In genomic region chr6:140570152-140570551, GRCm38 (mm10) we compare ENCODE assay signal across 9 mouse cellular contexts. TPM values are rescaled to one million over a fixed set of nuclear protein-coding genes. Genes with fewer than 3 reads are reported as not detected.
DNase-seq lines count a peak whose midpoint lies in the region; ATAC-seq lines count a peak whose summit lies in the region.
"Had no signal": no experiment of that assay in that cellular context is flagged by ENCODE, and none has a peak within 500 bp of the region (broad histone marks: within the 10 kb centered on the region; RNA-seq: fewer than 3 reads in every experiment).

No protein-coding gene starts in this region.

- H3K4me1 ChIP-seq in heart, embryonic 11.5 days (ENCODE audit: control insufficient read depth, insufficient read depth, low read length): no peaks in the 10 kb centered on the region
- 0 out of 2 replicates have a peak, but pooled peaks cover 4% of the 10 kb centered on the region for H3K4me1 ChIP-seq in heart, embryonic 12.5 days (replicated peaks)
- no peaks in the 10 kb centered on the region for H3K4me1 ChIP-seq in hindbrain, embryonic 16.5 days (ENCODE audit: control insufficient read depth, insufficient read depth, low read depth, low read length)

- H3K9me3 ChIP-seq in heart, embryonic 11.5 days (replicated peaks; ENCODE audit: control insufficient read depth, low read length): no peaks in the 10 kb centered on the region
- no peaks in the 10 kb centered on the region for H3K9me3 ChIP-seq in heart, embryonic 12.5 days (replicated peaks)
- H3K9me3 ChIP-seq in hindbrain, embryonic 16.5 days (ENCODE audit: control insufficient read depth, low read length): no peaks in the 10 kb centered on the region
- H3K9me3 ChIP-seq: limb, embryonic 15.5 days had no signal

- H3K9ac ChIP-seq in heart, embryonic 11.5 days (ENCODE audit: low read depth, low read length): no peak overlapping the region
- H3K9ac ChIP-seq in heart, embryonic 12.5 days: no peak overlapping the region
- H3K9ac ChIP-seq in hindbrain, embryonic 16.5 days (ENCODE audit: low read depth, low read length): no peak overlapping the region
- H3K9ac ChIP-seq: limb, embryonic 15.5 days had no signal

- peak; percentile 18; the same call in 1 of the 2 replicates for ATAC-seq in heart, embryonic 11.5 days (replicated peaks; ENCODE audit: insufficient number of reproducible peaks, low FRiP score, low TSS enrichment)
- ATAC-seq in heart, embryonic 12.5 days (ENCODE audit: insufficient number of reproducible peaks, low FRiP score): no peak; the same call in 1 of the 2 replicates
- peak; percentile 63 for ATAC-seq in hindbrain, embryonic 16.5 days

- whole genome bisulfite sequencing in heart, embryonic 11.5 days (ENCODE audit: insufficient replicate concordance): 66% methylated on average over 11 of the region's 11 CpGs
- WGBS in heart, embryonic 12.5 days: 60% methylated on average over 11 of the region's 11 CpGs
- WGBS in hindbrain, embryonic 16.5 days: 56% methylated on average over 11 of the region's 11 CpGs

- peaks cover 8% of the 10 kb centered on the region for H3K36me3 ChIP-seq in heart, embryonic 11.5 days (ENCODE audit: control insufficient read depth, insufficient read depth, low read length)
- peaks cover 42% of the 10 kb centered on the region for H3K36me3 ChIP-seq in heart, embryonic 12.5 days
- peaks cover 19% of the 10 kb centered on the region for H3K36me3 ChIP-seq in hindbrain, embryonic 16.5 days (ENCODE audit: control insufficient read depth, insufficient read depth, low read length)

- H3K27ac ChIP-seq in heart, embryonic 11.5 days (ENCODE audit: low read depth, low read length): no peak overlapping the region
- H3K27ac ChIP-seq in heart, embryonic 12.5 days (ENCODE audit: poor library complexity, severe bottlenecking): no peak overlapping the region
- H3K27ac ChIP-seq in hindbrain, embryonic 16.5 days (ENCODE audit: low read depth, low read length): no peak overlapping the region
- H3K27ac ChIP-seq: limb, embryonic 15.5 days had no signal

- no peaks in the 10 kb centered on the region for H3K27me3 ChIP-seq in heart, embryonic 11.5 days (ENCODE audit: control insufficient read depth, insufficient read depth, low read length)
- H3K27me3 ChIP-seq in heart, embryonic 12.5 days (replicated peaks): no peaks in the 10 kb centered on the region
- no peaks in the 10 kb centered on the region for H3K27me3 ChIP-seq in hindbrain, embryonic 16.5 days (replicated peaks; ENCODE audit: control insufficient read depth, insufficient read depth, low read length)
- H3K27me3 ChIP-seq: limb, embryonic 15.5 days had no signal

- peak; percentile 41 for DNase-seq in adrenal gland, postnatal 14 days
- DNase-seq in lung, postnatal 14 days: peak; percentile 47
- no peak for DNase-seq in spleen, adult 12 weeks (ENCODE audit: low spot score)
- DNase-seq in layer of hippocampus, postnatal 25 days (ENCODE audit: extremely low spot score in 1 of 2, low spot score in 1 of 2): no peak
- no peak for DNase-seq in thymus, postnatal 14 days

- no peak overlapping the region for H3K4me2 ChIP-seq in heart, embryonic 11.5 days
- H3K4me2 ChIP-seq in heart, embryonic 12.5 days: no peak overlapping the region
- H3K4me2 ChIP-seq in hindbrain, embryonic 16.5 days (ENCODE audit: low read length): no peak overlapping the region
- H3K4me2 ChIP-seq: limb, embryonic 15.5 days had no signal

- no peak overlapping the region for H3K4me3 ChIP-seq in heart, embryonic 11.5 days (ENCODE audit: low read depth, low read length)
- no peak overlapping the region for H3K4me3 ChIP-seq in heart, embryonic 12.5 days
- no peak overlapping the region for H3K4me3 ChIP-seq in hindbrain, embryonic 16.5 days (ENCODE audit: low read length)
- H3K4me3 ChIP-seq: limb, embryonic 15.5 days had no signal

RNA-seq across cellular contexts. Expression of gene Aebp2, which starts 52.3 kb away (rescaled TPM):
- polyA plus RNA-seq in heart, embryonic 11.5 days (2014; fragmentation: Nextera tagmentation; extraction: Ambion mirVana): 8.3 and 12.4 TPM in 2 replicates
- polyA plus RNA-seq in heart, embryonic 12.5 days (2016; fragmentation: Nextera tagmentation; extraction: Ambion mirVana): 10.8 and 12.8 TPM in 2 replicates
- total RNA-seq in adrenal gland, postnatal 14 days (2021): 52.3 and 52.8 TPM in 2 replicates
- 6.2 and 7.7 TPM in 2 replicates for polyA plus RNA-seq in hindbrain, embryonic 16.5 days (2015; fragmentation: Nextera tagmentation; extraction: Ambion mirVana)
- total RNA-seq in layer of hippocampus, postnatal 25 days (2021): 10 to 100 TPM; 52.6 to 58.2 TPM

Comparison
In these comparisons a context has a peak if more than half of its experiments do, and no peak if none do; other contexts are left out.
1. DNase-seq: peak in adrenal gland, postnatal 14 days (single experiment) and lung, postnatal 14 days (single experiment); none in spleen, adult 12 weeks (single experiment), layer of hippocampus, postnatal 25 days (0 of 2) and thymus, postnatal 14 days (single experiment).